Mouse (Mus musculus) CH12.LX (cell line): ENCODE results near the gene Ppt2. TPM values are rescaled to one million over a fixed set of nuclear protein-coding genes. Genes with fewer than 3 reads are reported as not detected.
A peak's percentile ranks its signal among the peaks of the same experiment; 100 is the strongest.

Source experiments
- DNase-seq: peaks from one replicate; pipeline ENCODE4 v3.0.0-alpha.2; 2013; ENCODE audit errors: extremely low read depth
- H3K27ac ChIP-seq: 2 replicates; pipeline ENCODE4 v1.5.1; 2012; ENCODE audit warnings: low read depth, mild to moderate bottlenecking, control low read depth, moderate library complexity; ENCODE audit not compliant: insufficient read depth
- H3K27me3 ChIP-seq: replicated peaks from 2 replicates; pipeline ENCODE3; 2012; ENCODE audit warnings: inconsistent platforms
- H3K36me3 ChIP-seq, 2 experiments: replicated peaks in 1 of 2; 2 replicates each; pipeline versions ENCODE3 to v1.6.1; 2012; ENCODE audit warnings: inconsistent platforms in 1 of 2, low read length in 1 of 2, mild to moderate bottlenecking in 1 of 2, mixed read lengths in 1 of 2, moderate library complexity in 1 of 2; ENCODE audit not compliant: control insufficient read depth in 1 of 2, insufficient read depth in 1 of 2
- H3K4me1 ChIP-seq, 2 experiments: 2 replicates each; pipeline ENCODE4 v1.6.1; 2012; ENCODE audit warnings: inconsistent platforms in 1 of 2, moderate library complexity in 1 of 2; ENCODE audit not compliant: insufficient read depth in 2 of 2, control insufficient read depth in 1 of 2
- H3K4me2 ChIP-seq: 2 replicates; pipeline ENCODE4 v1.6.1; 2012; ENCODE audit warnings: low read depth, mild to moderate bottlenecking, control low read depth; ENCODE audit not compliant: poor library complexity, insufficient read depth, severe bottlenecking
- H3K4me3 ChIP-seq, 3 experiments: fragments of 150-350 bp in 1 of 3; sonication (generic) in 1 of 3; replicated peaks in 1 of 3; 2 replicates each; pipeline versions ENCODE3 to v1.5.1; 2011 to 2012; ENCODE audit warnings: low read depth in 2 of 3, low read length in 2 of 3, mild to moderate bottlenecking in 2 of 3, moderate library complexity in 2 of 3, control low read depth in 1 of 3, improper control_type of control experiment in 1 of 3, inconsistent platforms in 1 of 3, mixed read lengths in 1 of 3; ENCODE audit not compliant: poor library complexity in 1 of 3
- H3K79me2 ChIP-seq: replicated peaks from 2 replicates; pipeline ENCODE4 v1.6.1; 2012; ENCODE audit warnings: mild to moderate bottlenecking, moderate library complexity; ENCODE audit not compliant: control insufficient read depth, poor library complexity, insufficient read depth, severe bottlenecking; ENCODE audit errors: extremely low read depth
- H3K9ac ChIP-seq: 2 replicates; pipeline ENCODE4 v1.6.1; 2012; ENCODE audit warnings: low read depth, mild to moderate bottlenecking, control low read depth, moderate library complexity; ENCODE audit not compliant: insufficient read depth
- H3K9me3 ChIP-seq: replicated peaks from 2 replicates; pipeline ENCODE3; 2012; ENCODE audit warnings: low read length, inconsistent platforms, mixed read lengths
- CTCF ChIP-seq, 2 experiments: IDR thresholded peaks in 1 of 2; conservative IDR thresholded peaks in 1 of 2; 2 replicates each; pipeline ENCODE4 v1.5.1; 2011 to 2012; ENCODE audit warnings: low read depth in 2 of 2, low read length in 2 of 2, improper control_type of control experiment in 1 of 2, inconsistent platforms in 1 of 2, mild to moderate bottlenecking in 1 of 2, moderate library complexity in 1 of 2
- EP300 ChIP-seq: IDR thresholded peaks from 2 replicates; pipeline ENCODE4 v1.6.1; 2011; ENCODE audit warnings: low read length, improper control_type of control experiment
- KAT2A ChIP-seq: IDR thresholded peaks from 2 replicates; pipeline ENCODE4 v1.6.1; 2012; ENCODE audit warnings: low read length, improper control_type of control experiment, inconsistent platforms; ENCODE audit not compliant: insufficient replicate concordance
- MAX ChIP-seq: IDR thresholded peaks from 2 replicates; pipeline ENCODE4 v1.6.1; 2011; ENCODE audit warnings: low read length, improper control_type of control experiment
- NELFE ChIP-seq: IDR thresholded peaks from 2 replicates; pipeline ENCODE4 v1.6.1; 2011; ENCODE audit warnings: low read depth, low read length, improper control_type of control experiment
- PAX5 ChIP-seq: IDR thresholded peaks from 2 replicates; pipeline ENCODE4 v1.6.1; 2012; ENCODE audit warnings: low read length, inconsistent platforms, mixed read lengths
- RAD21 ChIP-seq: IDR thresholded peaks from 2 replicates; pipeline ENCODE4 v1.6.1; 2011; ENCODE audit warnings: low read depth, mild to moderate bottlenecking, low read length, improper control_type of control experiment, moderate library complexity
- RCOR1 ChIP-seq: conservative IDR thresholded peaks from 2 replicates; pipeline ENCODE4 v1.6.1; 2012; ENCODE audit warnings: low read depth, mild to moderate bottlenecking, inconsistent platforms, low read length, improper control_type of control experiment
- SIN3A ChIP-seq: IDR thresholded peaks from 2 replicates; pipeline ENCODE4 v1.6.1; 2012; ENCODE audit warnings: low read length, improper control_type of control experiment, inconsistent platforms
- ZKSCAN1 ChIP-seq: IDR thresholded peaks from 2 replicates; pipeline ENCODE4 v1.6.1; 2012; ENCODE audit warnings: low read depth, inconsistent platforms, low read length, improper control_type of control experiment, borderline replicate concordance
- ZNF384 ChIP-seq: IDR thresholded peaks from 2 replicates; pipeline ENCODE4 v1.6.1; 2012; ENCODE audit warnings: low read depth, low read length, improper control_type of control experiment, inconsistent platforms
- dilution Hi-C: fragments of 300-500 bp; cut with MboI; formaldehyde crosslinking; loops from 2 replicates; pipeline ENCODE4 v1.14.3; 2020; ENCODE audit warnings: low sequenced_read_pairs; ENCODE audit not compliant: extremely low pct_unique_long_range_greater_than_20kb, extremely low pct_ligation_motif_present
- in situ Hi-C: fragments of 300-500 bp; cut with MboI; formaldehyde crosslinking; loops from 3 replicates; pipeline ENCODE4 v1.14.3; 2019; ENCODE audit warnings: low sequenced_read_pairs, low pct_ligation_motif_present, low pct_unique_long_range_greater_than_20kb, mixed read lengths
- polyA plus RNA-seq: library from polyadenylated mRNA; unstranded; fragments of >175 nt; gene quantifications from 2 replicates; pipeline ENCODE4 v1.2.1, GENCODE M21; 2012; ENCODE audit warnings: low read depth; ENCODE audit not compliant: insufficient read length
- total RNA-seq, 2 experiments: library from RNA; depleted of rRNA; stranded (reverse); fragments of 300-350 nt in 1 of 2; fragments of >200 nt in 1 of 2; gene quantifications; 2 replicates each; pipeline ENCODE4 v1.2.3; 2012 to 2014

Gene Ppt2
- total and polyA plus RNA-seq, 3 experiments = 0.84 to 1.9 TPM; not detected in 1

DNA sequence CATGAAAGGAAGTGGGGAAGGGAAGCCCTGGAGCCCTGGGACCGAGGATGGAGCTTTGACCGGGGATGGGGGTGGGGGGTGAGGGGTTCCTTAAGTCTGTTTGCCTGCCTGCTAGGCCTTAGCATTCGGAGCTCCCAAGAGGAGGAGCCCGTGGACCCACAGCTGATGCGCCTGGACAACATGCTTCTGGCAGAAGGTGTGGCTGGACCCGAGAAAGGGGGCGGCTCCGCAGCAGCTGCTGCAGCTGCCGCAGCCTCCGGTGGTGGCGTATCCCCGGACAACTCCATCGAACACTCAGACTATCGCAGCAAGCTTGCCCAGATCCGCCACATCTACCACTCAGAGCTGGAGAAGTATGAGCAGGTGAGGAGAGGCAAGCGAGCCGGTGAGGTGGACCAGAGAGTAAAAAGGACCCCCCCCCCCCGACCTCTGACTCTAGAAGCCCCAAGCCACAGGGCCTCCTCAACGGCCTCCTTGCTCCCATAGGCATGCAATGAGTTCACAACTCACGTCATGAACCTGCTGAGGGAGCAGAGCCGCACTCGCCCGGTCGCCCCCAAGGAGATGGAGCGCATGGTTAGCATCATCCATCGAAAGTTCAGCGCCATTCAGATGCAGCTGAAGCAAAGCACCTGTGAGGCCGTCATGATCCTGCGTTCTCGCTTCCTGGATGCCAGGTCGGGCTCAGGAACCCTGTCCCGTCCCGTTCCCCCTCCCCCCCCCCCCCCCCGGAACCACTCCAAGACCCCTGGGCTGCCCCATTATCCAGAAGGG lies 34.4 kb downstream of the Ppt2 start:
- no peak overlapping the region for H3K27ac ChIP-seq
- no peaks in the 10 kb centered on the region for H3K27me3 ChIP-seq
- dilution Hi-C loops = no loop called here
- DNase-seq = no peak
- H3K4me2 ChIP-seq = no peak overlapping the region
- no peak overlapping the region for H3K9ac ChIP-seq
- H3K36me3 ChIP-seq = peaks cover 16 to 39% of the 10 kb centered on the region in 2 experiments
- TF ChIP-seq KAT2A (no peak), PAX5 (no peak), ZKSCAN1 (no peak), RCOR1 (no peak), NELFE (no peak), EP300 (no peak), SIN3A (no peak), ZNF384 (no peak), MAX (no peak), CTCF (conservative IDR thresholded peaks at IDR 0.05 in 1 of 2, IDR thresholded peaks at IDR 0.05 in 1 of 2; ENCODE audit: low read depth in 2 of 2, low read length in 2 of 2) (no peak), RAD21 (no peak)
- TF ChIP-seq, all 38 proteins: peak for 0
- no peak overlapping the region for H3K4me3 ChIP-seq
- H3K9me3 ChIP-seq = no peaks in the 10 kb centered on the region
- in situ Hi-C loops = no loop called here
- peaks cover 8 to 40% of the 10 kb centered on the region in 2 experiments; a peak in 2 of 4 replicates for H3K4me1 ChIP-seq
- no peaks in the 10 kb centered on the region; the same call in 1 of the 2 replicates for H3K79me2 ChIP-seq

DNA sequence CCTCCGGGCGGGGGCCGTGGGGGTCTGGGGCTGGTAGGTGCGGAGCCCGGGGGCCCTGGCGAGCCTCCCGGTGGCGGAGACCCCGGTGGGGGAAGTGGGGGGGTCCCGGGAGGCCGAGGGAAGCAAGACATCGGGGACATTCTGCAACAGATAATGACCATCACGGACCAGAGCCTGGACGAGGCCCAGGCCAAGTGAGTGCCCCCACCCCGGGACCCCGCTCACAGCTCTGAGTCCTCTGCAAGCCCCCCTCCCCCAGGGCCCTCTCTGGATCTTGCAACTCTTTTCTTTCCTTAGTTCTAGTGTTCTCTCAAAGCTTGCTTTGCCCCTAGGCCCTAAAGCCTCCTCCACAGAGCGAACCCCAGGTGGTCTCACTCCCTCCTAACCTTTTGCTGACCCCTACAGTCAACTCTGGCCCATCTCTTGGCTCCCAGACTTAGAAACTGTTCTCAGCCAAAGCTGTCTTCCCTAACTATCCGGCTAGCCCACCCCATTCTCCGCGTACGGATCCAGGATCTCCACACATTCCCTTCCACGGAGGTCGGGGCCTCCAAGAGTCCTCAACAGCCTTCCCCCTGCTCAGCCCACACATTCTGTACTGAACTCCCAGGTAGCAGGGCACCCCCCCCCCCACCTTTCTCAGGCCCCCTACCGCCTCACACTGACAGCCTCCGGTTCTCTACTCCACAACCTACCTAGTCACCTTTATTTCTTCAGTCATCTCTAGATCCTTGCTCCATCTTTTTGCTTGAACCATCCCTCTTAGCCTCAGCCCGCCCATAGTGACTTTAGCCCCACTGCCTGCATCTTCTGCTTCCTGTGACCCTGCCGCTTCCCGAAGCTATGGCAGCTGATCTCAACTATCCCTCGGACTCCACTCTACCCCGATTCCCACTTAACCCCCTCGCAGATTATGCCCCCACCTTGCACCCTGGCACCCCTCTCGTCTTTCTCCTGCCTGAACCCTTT lies 35.4 kb downstream of the Ppt2 start:
- no peak for DNase-seq
- dilution Hi-C loops = no loop called here
- H3K4me3 ChIP-seq = peak overlapping the region; percentile 40 to 82 (median 63)
- TF ChIP-seq RCOR1 = no peak
- TF ChIP-seq SIN3A = peak; percentile 57; the same call in 1 of the 2 replicates
- TF ChIP-seq, all 38 proteins: peak for 1
- in situ Hi-C loops = no loop called here
- H3K4me2 ChIP-seq = peak overlapping the region; percentile 65
- H3K27ac ChIP-seq = no peak overlapping the region
- H3K27me3 ChIP-seq = no peaks in the 10 kb centered on the region
- peak overlapping the region; percentile 95 for H3K9ac ChIP-seq
- peaks cover 16 to 36% of the 10 kb centered on the region in 2 experiments for H3K36me3 ChIP-seq
- no peaks in the 10 kb centered on the region for H3K9me3 ChIP-seq
- peaks cover 8 to 46% of the 10 kb centered on the region in 2 experiments; a peak in 2 of 4 replicates for H3K4me1 ChIP-seq
- no peaks in the 10 kb centered on the region; the same call in 1 of the 2 replicates for H3K79me2 ChIP-seq
